Mouse (Mus musculus): ENCODE data around the gene Lrrc8d. TPM values are rescaled to one million over a fixed set of nuclear protein-coding genes. Genes with fewer than 3 reads are reported as not detected.

Gene Lrrc8d
- polyA plus RNA-seq, 1 experiment from 2014 or later: 22.9 TPM

- DNase-seq (ENCODE audit: low spot score) (peak; percentile 54), ATAC-seq (replicated peaks; ENCODE audit: insufficient number of reproducible peaks, low FRiP score, low TSS enrichment, low read depth) (peak; percentile 63; the same call in 1 of the 2 replicates)
- 49% methylated on average over 15 of the region's 15 CpGs for WGBS
- H3K4me2 ChIP-seq (ENCODE audit: low read depth, low read length): peak overlapping the region; percentile 13; the same call in 1 of the 2 replicates
- H3K4me1 ChIP-seq (ENCODE audit: control insufficient read depth, insufficient read depth, low read length): no peaks in the 10 kb centered on the region
- no peak overlapping the region for H3K4me3 ChIP-seq (ENCODE audit: low read depth, low read length)
- H3K9ac ChIP-seq (replicated peaks; ENCODE audit: low read length): no peak overlapping the region
- no peaks in the 10 kb centered on the region for H3K9me3 ChIP-seq (replicated peaks; ENCODE audit: control insufficient read depth, low read length)
- no peaks in the 10 kb centered on the region for H3K27me3 ChIP-seq (ENCODE audit: control insufficient read depth, insufficient read depth, low read length)
- no peak overlapping the region; the same call in 1 of the 2 replicates for H3K27ac ChIP-seq (replicated peaks; ENCODE audit: low read depth, low read length)
- no peaks in the 10 kb centered on the region for H3K36me3 ChIP-seq (replicated peaks; ENCODE audit: control insufficient read depth, insufficient read depth, low read depth, low read length)
These were observed 123.0 kb downstream of the Lrrc8d start for GRCm38 (mm10) chr5:105822521-105823498.

DNA sequence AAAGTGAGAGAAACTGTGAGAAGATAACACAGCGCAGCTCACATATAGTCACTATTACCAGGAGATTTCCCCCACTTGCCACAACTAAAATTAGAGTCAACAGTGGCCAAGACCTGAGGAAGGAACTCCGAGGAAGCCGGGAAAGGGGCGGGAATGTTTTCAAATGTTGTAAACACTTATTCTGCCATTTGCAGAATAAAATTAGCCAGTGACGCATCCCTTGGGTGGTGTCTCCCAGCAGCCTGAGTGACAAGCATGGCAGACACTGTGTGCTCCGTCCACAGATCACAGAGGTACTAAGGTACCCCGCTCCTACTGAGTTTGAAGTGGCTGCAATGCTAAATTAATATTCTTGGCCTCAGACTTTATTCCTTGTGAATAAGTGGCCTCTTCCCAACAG is 124.5 kb downstream of the Lrrc8d start:
- no peaks in the 10 kb centered on the region for H3K4me1 ChIP-seq (ENCODE audit: control insufficient read depth, insufficient read depth, low read length)
- no peaks in the 10 kb centered on the region for H3K27me3 ChIP-seq (ENCODE audit: control insufficient read depth, insufficient read depth, low read length)
- ATAC-seq (replicated peaks; ENCODE audit: insufficient number of reproducible peaks, low FRiP score, low TSS enrichment, low read depth): no peak
- no peak overlapping the region for H3K4me3 ChIP-seq (ENCODE audit: low read depth, low read length)
- no peak overlapping the region for H3K9ac ChIP-seq (replicated peaks; ENCODE audit: low read length)
- no peak overlapping the region for H3K4me2 ChIP-seq (ENCODE audit: low read depth, low read length)
- no peaks in the 10 kb centered on the region for H3K36me3 ChIP-seq (replicated peaks; ENCODE audit: control insufficient read depth, insufficient read depth, low read depth, low read length)
- 89% methylated on average over 7 of the region's 7 CpGs for WGBS
- H3K9me3 ChIP-seq (replicated peaks; ENCODE audit: control insufficient read depth, low read length): no peaks in the 10 kb centered on the region
- no peak for DNase-seq (ENCODE audit: low spot score)
- H3K27ac ChIP-seq (replicated peaks; ENCODE audit: low read depth, low read length): no peak overlapping the region

DNA sequence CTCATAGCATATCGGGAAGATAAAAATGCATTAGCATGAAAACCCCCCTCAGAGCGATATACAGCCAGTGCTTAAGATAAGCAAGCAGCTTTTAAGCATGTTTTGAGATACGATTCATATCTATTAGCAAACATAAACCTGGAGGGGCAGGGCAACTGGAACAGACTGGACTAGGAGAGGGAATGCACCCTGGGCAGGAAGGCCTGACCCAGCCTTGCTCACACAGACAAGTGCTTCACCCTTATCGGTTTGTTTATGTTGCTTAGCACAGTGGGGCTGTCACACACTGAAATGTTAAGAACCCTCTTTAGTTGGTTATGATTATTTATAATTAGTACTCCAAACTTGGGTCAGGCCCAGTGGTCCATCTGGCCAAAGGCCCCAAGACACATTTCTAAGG is 125.1 kb downstream of the Lrrc8d start:
- H3K9ac ChIP-seq (replicated peaks; ENCODE audit: low read length): no peak overlapping the region
- H3K27ac ChIP-seq (replicated peaks; ENCODE audit: low read depth, low read length): no peak overlapping the region
- no peak overlapping the region for H3K4me3 ChIP-seq (ENCODE audit: low read depth, low read length)
- H3K9me3 ChIP-seq (replicated peaks; ENCODE audit: control insufficient read depth, low read length): no peaks in the 10 kb centered on the region
- H3K27me3 ChIP-seq (ENCODE audit: control insufficient read depth, insufficient read depth, low read length): no peaks in the 10 kb centered on the region
- DNase-seq (ENCODE audit: low spot score) (no peak), ATAC-seq (replicated peaks; ENCODE audit: insufficient number of reproducible peaks, low FRiP score, low TSS enrichment, low read depth) (no peak)
- no peak overlapping the region for H3K4me2 ChIP-seq (ENCODE audit: low read depth, low read length)
- H3K36me3 ChIP-seq (replicated peaks; ENCODE audit: control insufficient read depth, insufficient read depth, low read depth, low read length): no peaks in the 10 kb centered on the region
- WGBS: 76% methylated on average over 4 of the region's 4 CpGs
- no peaks in the 10 kb centered on the region for H3K4me1 ChIP-seq (ENCODE audit: control insufficient read depth, insufficient read depth, low read length)

DNA sequence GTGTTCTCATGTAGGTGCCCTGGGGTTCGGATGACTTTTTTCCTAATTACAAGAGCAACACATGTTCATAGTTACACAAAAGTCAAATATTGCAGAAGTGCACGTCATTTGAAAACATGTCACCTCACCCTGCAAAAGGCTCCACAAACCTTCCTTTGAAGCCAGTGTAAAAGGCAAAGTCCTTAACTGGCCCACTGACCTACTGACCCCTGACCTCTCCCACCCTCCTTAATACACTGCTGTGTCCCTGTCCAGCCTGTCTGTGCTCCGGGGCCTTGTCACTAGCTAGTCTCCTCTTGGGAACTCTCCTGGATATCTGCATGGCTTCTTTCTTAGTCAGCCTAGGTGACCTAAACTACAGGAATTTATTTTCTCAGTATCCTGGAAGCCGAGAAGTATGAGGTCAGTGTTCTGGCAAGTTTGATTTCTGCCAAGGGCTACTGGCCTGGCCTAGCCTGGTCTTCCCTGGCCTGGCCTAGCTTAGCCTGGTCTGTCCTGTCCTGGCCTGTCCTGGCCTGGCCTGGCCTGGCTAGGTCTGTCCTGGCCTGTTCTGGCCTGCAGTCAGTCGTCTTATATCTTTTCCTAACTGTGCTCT is 127.2 kb downstream of the Lrrc8d start:
- H3K27ac ChIP-seq (replicated peaks; ENCODE audit: low read depth, low read length): no peak overlapping the region
- H3K9me3 ChIP-seq (replicated peaks; ENCODE audit: control insufficient read depth, low read length): no peaks in the 10 kb centered on the region
- H3K9ac ChIP-seq (replicated peaks; ENCODE audit: low read length): no peak overlapping the region
- 49% methylated on average over 5 of the region's 5 CpGs for WGBS
- DNase-seq (ENCODE audit: low spot score): no peak
- ATAC-seq (replicated peaks; ENCODE audit: insufficient number of reproducible peaks, low FRiP score, low TSS enrichment, low read depth): no peak
- H3K27me3 ChIP-seq (ENCODE audit: control insufficient read depth, insufficient read depth, low read length): no peaks in the 10 kb centered on the region
- no peaks in the 10 kb centered on the region for H3K4me1 ChIP-seq (ENCODE audit: control insufficient read depth, insufficient read depth, low read length)
- no peak overlapping the region for H3K4me3 ChIP-seq (ENCODE audit: low read depth, low read length)
- H3K36me3 ChIP-seq (replicated peaks; ENCODE audit: control insufficient read depth, insufficient read depth, low read depth, low read length): no peaks in the 10 kb centered on the region
- H3K4me2 ChIP-seq (ENCODE audit: low read depth, low read length): no peak overlapping the region

DNA sequence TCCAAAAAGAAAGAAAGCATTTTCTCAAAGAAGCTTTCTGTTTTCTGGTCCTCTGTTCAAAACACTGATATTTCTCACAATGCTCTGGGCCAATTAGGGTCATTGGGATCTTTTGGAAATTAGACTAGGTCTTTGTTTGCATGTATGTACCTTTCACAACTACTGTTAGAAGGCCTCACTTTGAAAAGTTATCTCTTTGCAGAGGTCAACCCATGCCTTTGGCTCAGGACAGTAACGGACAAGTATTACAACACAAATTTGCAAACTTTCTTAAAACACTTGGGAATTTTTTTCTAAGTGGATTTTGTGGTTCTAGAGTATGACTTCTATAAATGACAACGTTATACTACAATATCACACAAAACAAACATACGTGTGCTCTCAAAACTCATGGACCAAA is 128.3 kb downstream of the Lrrc8d start:
- ATAC-seq (replicated peaks; ENCODE audit: insufficient number of reproducible peaks, low FRiP score, low TSS enrichment, low read depth): no peak
- H3K4me2 ChIP-seq (ENCODE audit: low read depth, low read length): no peak overlapping the region
- no peaks in the 10 kb centered on the region for H3K27me3 ChIP-seq (ENCODE audit: control insufficient read depth, insufficient read depth, low read length)
- H3K36me3 ChIP-seq (replicated peaks; ENCODE audit: control insufficient read depth, insufficient read depth, low read depth, low read length): no peaks in the 10 kb centered on the region
- DNase-seq (ENCODE audit: low spot score): no peak
- H3K27ac ChIP-seq (replicated peaks; ENCODE audit: low read depth, low read length): no peak overlapping the region
- H3K9me3 ChIP-seq (replicated peaks; ENCODE audit: control insufficient read depth, low read length): no peaks in the 10 kb centered on the region
- no peak overlapping the region for H3K4me3 ChIP-seq (ENCODE audit: low read depth, low read length)
- no peak overlapping the region for H3K9ac ChIP-seq (replicated peaks; ENCODE audit: low read length)
- no peaks in the 10 kb centered on the region for H3K4me1 ChIP-seq (ENCODE audit: control insufficient read depth, insufficient read depth, low read length)
- WGBS: 94% methylated on average over 3 of the region's 3 CpGs

DNA sequence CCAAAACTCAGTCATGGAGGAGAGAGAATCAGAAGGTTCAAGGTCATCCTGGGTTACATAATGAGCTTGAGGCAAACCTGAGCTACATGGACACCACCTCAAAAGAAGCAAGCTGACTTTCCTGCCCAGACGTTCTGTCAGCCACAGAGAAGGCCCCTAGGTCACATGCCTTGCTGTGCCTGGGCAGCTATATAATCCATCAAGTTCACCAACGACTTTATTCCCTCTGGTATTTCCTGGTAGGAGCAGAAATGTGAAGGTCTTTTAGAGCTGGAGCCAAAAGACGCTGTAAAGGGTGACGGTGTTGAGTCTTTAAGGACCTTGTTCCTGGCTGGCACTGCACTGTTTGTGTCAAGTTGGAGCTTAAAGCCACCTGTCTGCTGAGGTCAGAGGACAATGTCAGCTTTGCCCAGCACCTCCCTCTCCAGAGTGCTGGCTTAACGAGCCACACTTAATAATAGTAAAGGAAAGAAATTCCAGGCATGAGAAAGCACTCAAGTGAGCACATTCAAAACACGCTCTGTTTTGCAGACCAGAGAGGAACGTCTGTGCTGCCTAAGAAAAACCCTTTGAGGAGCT is 129.3 kb downstream of the Lrrc8d start:
- 50% methylated on average over 7 of the region's 7 CpGs for WGBS

DNA sequence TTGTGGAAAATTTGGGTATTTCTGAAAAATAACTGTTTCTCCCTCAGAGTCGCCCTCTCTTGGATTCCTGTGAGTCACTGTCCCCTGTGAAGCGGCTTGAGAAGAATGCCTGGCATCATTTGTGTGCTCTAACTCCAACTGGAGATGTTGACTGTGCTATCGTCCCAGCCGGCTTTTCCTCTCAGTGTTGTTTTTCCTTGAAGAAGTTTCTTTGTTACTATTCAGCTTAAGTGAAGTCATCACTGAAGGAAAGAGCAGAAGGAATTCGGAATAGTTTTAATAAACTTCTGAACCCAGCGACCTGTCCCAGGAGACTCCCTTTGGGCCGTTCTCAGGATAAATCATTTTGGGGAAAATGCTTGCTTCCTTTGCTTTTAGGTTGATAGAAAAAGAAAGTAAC is 132.4 kb downstream of the Lrrc8d start:
- H3K4me1 ChIP-seq (ENCODE audit: control insufficient read depth, insufficient read depth, low read length): no peaks in the 10 kb centered on the region
- H3K4me2 ChIP-seq (ENCODE audit: low read depth, low read length): no peak overlapping the region
- no peaks in the 10 kb centered on the region for H3K36me3 ChIP-seq (replicated peaks; ENCODE audit: control insufficient read depth, insufficient read depth, low read depth, low read length)
- WGBS: 56% methylated on average over 7 of the region's 7 CpGs
- no peak overlapping the region for H3K27ac ChIP-seq (replicated peaks; ENCODE audit: low read depth, low read length)
- no peak overlapping the region for H3K9ac ChIP-seq (replicated peaks; ENCODE audit: low read length)
- no peaks in the 10 kb centered on the region for H3K9me3 ChIP-seq (replicated peaks; ENCODE audit: control insufficient read depth, low read length)
- no peaks in the 10 kb centered on the region for H3K27me3 ChIP-seq (ENCODE audit: control insufficient read depth, insufficient read depth, low read length)
- DNase-seq (ENCODE audit: low spot score): no peak
- no peak overlapping the region for H3K4me3 ChIP-seq (ENCODE audit: low read depth, low read length)
- no peak for ATAC-seq (replicated peaks; ENCODE audit: insufficient number of reproducible peaks, low FRiP score, low TSS enrichment, low read depth)

More for the DNA sequence above, 129.3 kb downstream of the Lrrc8d start:
- no peak overlapping the region for H3K4me2 ChIP-seq (ENCODE audit: low read depth, low read length)
- no peak overlapping the region for H3K4me3 ChIP-seq (ENCODE audit: low read depth, low read length)
- no peak overlapping the region for H3K27ac ChIP-seq (replicated peaks; ENCODE audit: low read depth, low read length)
- no peaks in the 10 kb centered on the region for H3K36me3 ChIP-seq (replicated peaks; ENCODE audit: control insufficient read depth, insufficient read depth, low read depth, low read length)
- H3K27me3 ChIP-seq (ENCODE audit: control insufficient read depth, insufficient read depth, low read length): no peaks in the 10 kb centered on the region
- H3K9me3 ChIP-seq (replicated peaks; ENCODE audit: control insufficient read depth, low read length): no peaks in the 10 kb centered on the region
- no peak for ATAC-seq (replicated peaks; ENCODE audit: insufficient number of reproducible peaks, low FRiP score, low TSS enrichment, low read depth)
- no peak for DNase-seq (ENCODE audit: low spot score)
- no peaks in the 10 kb centered on the region for H3K4me1 ChIP-seq (ENCODE audit: control insufficient read depth, insufficient read depth, low read length)
- H3K9ac ChIP-seq (replicated peaks; ENCODE audit: low read length): no peak overlapping the region

- no peaks in the 10 kb centered on the region for H3K36me3 ChIP-seq (replicated peaks; ENCODE audit: control insufficient read depth, insufficient read depth, low read depth, low read length)
- no peak for ATAC-seq (replicated peaks; ENCODE audit: insufficient number of reproducible peaks, low FRiP score, low TSS enrichment, low read depth)
- no peak overlapping the region for H3K27ac ChIP-seq (replicated peaks; ENCODE audit: low read depth, low read length)
- H3K4me1 ChIP-seq (ENCODE audit: control insufficient read depth, insufficient read depth, low read length): no peaks in the 10 kb centered on the region
- no peaks in the 10 kb centered on the region for H3K9me3 ChIP-seq (replicated peaks; ENCODE audit: control insufficient read depth, low read length)
- no peak overlapping the region for H3K4me2 ChIP-seq (ENCODE audit: low read depth, low read length)
- H3K9ac ChIP-seq (replicated peaks; ENCODE audit: low read length): no peak overlapping the region
- no peak overlapping the region for H3K4me3 ChIP-seq (ENCODE audit: low read depth, low read length)
- 73% methylated on average over 3 of the region's 3 CpGs for whole genome bisulfite sequencing
- H3K27me3 ChIP-seq (ENCODE audit: control insufficient read depth, insufficient read depth, low read length): no peaks in the 10 kb centered on the region
- DNase-seq (ENCODE audit: low spot score): no peak
These were observed 134.2 kb downstream of the Lrrc8d start for GRCm38 (mm10) chr5:105833923-105834322.
